Mouse (Mus musculus): Measurements from ENCODE around the gene Lrrc4b. TPM values are rescaled to one million over a fixed set of nuclear protein-coding genes. Genes with fewer than 3 reads are reported as not detected.

Gene Lrrc4b
- polyA plus RNA-seq, 1 experiment from 2014 or later: not detected

DNA sequence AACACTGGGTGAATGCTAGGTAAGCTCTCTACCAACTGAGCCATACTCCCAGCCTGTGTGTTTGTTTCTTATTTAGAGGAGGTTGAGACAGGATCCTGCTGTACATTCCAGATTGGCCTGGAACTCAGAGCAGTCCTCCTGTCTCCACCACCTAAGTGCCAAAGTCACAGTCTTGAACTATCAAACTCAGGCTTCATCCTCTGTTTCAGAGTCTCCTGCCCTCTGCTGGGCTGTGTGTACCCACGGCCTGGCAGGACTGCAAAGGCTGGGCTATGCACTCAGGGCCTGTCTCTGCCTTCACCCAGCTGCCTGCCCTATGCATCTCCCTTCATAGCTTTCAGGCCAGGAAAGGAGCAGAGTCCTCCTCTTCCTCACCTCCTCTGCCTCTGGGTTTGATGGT, 7.4 kb downstream of the Lrrc4b start:
- DNase-seq (ENCODE audit: low spot score): no peak

DNA sequence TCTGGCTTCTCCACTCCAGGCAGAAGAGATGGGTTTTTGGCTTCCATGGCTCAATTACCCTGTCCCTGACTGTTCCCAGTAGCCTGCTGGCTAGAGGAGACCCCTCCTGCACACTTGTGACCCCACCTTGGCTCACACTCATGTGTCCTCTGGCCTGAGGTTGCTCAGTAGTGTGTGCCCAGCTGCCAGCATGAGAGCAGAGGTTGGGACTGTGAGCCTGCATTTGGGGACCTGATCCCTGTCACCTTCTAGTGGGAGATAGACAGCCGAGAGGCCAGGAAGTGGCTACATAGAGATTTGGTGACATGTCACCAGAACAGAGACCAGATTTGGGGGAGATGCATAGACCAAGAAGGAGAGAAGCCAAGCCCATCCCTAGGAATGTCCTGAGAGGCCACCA, 8.4 kb downstream of the Lrrc4b start:
- no peak for DNase-seq (ENCODE audit: low spot score)

DNA sequence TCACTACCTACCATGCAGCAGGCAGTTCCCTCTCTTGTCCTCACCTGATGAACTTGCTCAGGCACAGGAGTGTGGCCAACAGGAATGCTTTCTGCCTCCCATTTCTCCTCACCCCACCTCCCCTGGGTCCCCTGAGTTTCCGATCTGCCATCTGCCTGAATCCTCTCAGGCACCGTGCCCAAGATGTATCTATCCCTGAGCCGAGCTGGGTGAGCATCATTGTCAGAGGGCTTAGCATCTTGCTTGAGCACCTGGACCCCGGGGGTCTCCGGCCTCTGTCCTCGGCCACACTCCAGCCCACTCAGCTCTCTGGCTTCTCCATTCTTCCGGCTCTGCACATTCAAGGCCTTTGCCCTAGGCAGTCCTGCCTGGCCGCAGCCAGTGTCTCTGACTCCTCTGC, 9.1 kb downstream of the Lrrc4b start:
- DNase-seq (ENCODE audit: low spot score): no peak

DNA sequence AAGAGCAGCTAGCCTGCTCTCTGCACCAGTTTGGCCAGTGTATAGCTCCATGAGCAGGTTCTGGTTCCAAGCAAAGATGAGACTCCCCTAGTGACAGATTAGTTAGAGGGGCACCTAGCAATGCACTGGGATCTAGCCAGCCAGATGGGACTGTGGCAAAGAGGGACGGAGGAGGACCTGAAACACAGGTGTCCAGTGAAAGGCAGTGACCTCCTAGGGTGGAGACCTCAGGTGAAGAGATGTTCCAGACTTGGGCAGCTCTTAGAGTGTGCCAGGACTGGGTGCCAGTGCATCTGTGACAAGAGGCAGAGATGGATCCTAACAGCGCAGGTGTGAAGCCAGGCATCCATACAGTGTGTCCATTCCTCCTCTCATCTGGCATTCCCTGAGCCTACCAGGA, 10.9 kb downstream of the Lrrc4b start:
- no peak for DNase-seq (ENCODE audit: low spot score)

DNA sequence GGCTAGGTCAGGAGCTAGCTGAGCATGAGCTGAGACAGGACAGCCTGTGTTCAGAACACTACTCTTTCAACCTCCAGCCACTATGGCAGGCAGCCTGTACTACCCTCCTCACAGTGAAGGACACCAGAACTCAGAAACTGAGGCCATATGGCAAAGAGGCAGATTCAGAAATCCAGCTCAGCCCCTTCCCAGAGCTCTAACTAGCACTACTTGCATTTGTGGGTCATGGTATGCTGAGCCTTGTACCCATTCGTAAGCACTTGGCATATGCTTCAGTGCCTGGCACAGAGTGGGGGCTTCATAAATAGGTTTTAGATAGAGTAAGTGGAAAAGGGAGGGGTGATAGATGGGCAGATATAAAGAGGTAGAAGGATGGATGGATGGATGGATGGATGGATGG, 11.7 kb downstream of the Lrrc4b start:
- DNase-seq (ENCODE audit: low spot score): no peak

DNA sequence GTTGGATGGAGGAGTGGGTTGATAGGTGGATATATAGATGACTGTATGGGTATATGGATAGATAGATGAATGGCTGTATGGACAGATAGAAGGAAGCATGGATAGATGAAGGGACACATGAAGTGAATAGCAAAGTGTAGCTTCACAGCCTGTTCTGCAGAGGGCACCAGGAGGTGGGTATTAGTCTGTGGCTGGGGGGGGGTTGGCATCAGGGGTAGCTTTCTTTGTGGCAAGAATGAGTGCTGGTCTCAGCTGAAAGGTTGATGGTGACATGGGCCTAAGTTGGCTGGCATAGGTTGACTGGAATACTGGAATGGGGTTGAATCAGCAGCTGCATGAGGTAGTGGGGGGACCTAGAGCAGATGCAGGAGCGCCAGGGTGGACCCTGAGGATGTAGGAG, 12.4 kb downstream of the Lrrc4b start:
- no peak for DNase-seq (ENCODE audit: low spot score)

DNA sequence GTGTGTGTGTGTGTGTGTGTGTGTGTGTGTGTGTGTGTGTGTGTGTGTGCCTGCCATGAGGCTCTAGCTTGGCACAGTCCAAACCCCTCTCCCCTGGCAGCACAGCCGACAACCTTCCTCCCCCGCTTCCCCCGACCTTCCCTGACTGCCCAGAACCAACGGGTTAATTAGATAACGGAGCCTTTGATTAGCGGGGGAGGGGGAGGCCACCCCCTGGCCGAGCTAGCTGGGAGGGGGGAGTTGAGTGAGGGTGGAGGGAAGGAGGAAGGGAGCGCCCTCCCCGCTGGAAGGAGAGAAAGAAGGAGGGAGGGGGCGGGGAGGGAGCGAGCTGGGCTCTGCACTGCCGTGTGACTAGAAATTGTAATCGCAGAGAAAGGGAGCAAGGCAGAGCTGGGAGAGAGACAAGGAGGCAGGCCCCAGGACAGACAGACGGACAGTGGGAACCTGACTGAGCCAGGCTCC, 12.9 kb downstream of the Lrrc4b start:
- DNase-seq (ENCODE audit: low spot score): no peak

DNA sequence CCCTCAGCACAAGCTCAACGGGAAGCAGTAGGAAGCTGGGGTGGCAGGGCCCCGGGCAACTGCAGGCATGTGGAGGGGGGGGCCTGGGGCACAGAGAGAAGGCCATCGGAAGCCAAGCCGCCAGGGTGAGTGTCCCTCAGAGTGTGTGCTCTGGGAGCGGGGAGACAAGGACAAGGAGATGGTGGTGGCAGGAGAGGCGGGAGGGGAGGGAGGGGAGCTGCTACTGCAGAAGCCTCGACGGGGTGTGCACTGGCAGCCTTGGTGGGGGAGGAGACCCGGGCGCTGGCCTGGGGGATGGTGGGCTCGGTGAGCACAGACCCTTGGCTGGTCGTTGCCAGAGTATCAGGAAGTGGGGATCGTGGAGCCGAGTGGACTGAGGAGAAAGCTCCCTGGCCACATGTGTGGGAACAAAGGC, 13.6 kb downstream of the Lrrc4b start:
- DNase-seq (ENCODE audit: low spot score): no peak

DNA sequence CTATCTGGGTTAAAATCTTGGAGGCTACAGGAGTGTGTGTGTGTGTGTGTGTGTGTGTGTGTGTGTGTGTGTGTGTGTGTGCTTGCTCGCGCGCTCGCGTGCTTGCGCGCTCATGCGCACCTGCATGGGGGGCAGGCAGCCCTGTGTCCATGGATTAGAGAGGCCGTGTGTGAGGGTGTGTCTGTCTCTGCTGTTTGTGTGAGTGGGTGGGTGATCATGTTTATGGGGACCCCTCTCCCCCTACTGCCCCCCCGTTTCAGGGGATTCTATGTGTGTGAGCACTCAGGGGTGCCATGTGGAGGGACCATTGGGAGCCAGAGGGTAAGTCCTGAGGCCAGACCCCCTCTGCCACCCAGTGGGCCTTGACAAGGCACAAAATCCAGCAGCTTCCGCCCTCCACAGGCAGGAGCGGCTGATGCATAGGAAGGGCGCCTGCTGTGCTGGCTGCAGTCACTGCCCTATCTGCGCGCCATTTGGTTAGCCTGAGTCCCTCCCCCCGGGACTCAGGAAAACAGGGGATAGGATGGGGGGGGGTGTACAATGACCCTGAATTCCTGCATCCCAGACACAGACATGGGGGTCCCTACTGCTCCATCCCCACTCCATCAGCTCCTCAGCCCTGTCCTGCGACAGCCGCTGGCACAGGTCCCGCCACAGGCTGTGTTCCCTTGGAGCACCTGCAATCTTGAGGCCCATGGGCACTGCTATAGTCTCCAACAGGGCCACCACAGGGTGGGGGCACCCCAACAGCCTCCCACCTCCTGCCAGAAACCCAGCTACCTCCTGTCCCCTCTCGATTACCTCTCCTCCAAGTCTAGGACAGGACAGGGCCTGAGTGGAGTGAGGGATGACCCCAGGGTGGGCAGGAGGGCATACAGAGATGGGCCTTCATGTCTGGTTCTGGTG, 14.7 kb downstream of the Lrrc4b start:
- no peak for DNase-seq (ENCODE audit: low spot score)

DNA sequence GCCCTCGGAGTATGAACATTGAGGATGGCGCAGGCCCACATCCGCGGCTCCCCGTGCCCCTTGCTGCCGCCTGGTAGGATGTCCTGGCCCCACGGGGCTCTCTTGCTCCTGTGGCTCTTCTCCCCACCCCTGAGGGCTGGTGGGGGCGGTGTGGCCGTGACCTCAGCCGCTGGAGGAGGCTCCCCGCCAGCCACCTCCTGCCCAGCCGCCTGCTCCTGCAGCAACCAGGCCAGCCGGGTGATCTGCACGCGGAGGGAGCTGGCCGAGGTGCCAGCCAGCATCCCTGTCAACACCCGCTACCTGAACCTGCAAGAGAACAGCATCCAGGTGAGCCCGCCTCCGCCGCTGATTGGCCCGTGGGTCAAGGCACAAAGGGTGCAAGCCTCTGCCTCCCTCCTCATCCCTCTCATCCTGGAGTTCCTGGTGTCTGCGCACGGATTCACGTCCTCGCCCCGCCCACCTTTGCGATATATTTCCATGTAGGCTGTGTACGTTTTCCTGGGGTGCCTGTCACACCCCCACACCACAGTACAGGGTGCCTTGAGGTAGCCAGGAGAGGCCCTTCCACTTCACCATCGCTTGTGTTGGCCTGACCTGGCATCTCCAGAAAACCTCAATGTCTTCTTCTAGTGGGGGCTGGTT, 16.2 kb downstream of the Lrrc4b start:
- DNase-seq (ENCODE audit: low spot score): no peak

DNA sequence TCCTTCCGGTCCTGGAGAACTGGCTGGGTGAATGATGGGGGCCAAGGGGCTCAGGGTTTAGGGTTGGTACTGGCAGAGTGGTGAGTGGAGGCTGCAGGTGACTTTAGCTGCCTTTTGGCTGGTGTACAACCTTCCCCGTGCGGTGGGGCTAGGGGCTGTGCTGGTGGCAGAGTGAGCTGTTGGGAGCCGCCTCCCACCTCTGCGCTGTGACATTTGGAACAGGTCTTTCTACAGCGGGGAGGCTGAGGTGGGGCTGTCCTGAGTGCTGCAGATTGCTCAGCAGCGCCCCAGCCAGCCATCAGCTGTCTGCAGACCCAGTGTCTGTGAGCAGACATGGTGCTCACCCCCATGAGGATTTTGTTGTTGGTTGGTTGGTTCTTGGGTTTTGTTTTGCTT, 16.7 kb downstream of the Lrrc4b start:
- DNase-seq (ENCODE audit: low spot score): no peak

DNA sequence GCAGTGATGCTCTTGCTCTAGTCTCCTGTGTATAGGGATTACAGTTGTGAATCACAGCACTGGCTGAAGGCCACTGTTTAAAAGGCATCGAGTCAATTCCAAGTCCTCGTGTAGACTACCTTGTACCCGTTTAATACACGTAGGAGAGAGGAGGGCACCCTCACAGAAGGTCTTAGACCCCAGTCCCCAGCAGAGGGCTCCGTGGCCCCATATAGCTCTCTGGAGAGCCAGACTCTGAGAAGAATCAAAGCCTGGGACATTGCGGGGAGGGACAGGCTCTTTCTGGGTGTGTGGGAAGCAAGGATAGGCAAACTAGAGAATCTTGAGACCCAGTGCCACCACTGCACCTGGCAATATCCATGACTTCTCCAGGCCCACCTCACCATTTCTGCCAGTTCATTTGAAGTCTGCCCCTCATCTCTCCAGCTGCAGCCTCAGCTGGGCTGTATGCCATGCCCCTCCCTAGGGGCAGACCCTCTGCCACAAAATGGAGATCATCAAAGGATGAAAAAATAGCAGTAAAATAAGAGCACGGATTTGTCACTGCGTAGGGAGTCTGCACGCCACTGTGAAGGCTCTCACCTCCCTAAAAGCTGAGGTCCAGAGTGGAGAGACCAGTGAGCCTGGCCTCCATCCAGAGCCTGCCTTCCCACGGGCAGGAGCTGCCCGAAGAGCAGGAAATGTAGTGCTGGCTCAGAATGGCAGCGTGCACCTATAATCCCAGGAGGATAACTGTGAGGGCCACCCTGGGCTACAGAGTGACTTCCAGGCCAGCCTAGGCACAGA, 17.4 kb downstream of the Lrrc4b start:
- no peak for DNase-seq (ENCODE audit: low spot score)

DNA sequence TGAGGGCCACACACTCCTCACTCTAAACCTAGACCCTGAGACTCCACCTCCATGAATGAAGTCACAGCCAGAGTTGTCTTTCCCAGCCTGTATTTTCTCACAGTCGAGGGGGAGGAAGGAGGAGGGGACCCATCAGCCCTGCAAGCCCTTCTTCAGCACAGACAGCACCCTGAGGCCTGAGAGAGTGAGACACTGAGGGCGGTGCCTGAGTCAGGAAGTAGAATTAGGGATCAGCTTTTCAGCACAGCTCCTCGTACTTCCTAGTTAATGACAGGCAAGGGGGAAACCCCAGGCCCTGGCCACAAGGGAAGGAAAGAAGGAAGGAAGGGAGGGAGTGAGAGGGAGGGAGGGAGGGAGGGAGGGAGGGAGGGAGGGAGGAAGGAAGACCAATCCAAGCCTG, 24.4 kb downstream of the Lrrc4b start:
- DNase-seq (ENCODE audit: low spot score): no peak

DNA sequence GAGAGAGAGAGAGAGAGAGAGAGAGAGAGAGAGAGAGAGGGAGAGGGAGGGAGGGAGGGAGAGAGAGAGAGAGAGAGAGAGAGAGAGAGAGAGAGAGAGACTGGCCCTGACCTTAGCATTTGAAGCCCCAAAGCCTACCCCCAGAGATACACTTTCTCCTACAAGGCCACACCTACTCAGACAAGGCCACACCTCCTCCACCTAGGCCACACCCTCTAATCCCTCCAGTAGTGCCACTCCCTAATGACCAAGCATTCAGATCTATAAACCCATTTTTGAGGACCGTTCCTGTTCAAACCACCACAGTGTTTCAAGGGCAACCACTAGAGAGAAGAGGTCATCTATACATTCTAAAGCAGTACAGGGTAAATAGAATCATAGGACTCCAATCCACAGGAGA, 27.5 kb downstream of the Lrrc4b start:
- DNase-seq (ENCODE audit: low spot score): no peak

DNA sequence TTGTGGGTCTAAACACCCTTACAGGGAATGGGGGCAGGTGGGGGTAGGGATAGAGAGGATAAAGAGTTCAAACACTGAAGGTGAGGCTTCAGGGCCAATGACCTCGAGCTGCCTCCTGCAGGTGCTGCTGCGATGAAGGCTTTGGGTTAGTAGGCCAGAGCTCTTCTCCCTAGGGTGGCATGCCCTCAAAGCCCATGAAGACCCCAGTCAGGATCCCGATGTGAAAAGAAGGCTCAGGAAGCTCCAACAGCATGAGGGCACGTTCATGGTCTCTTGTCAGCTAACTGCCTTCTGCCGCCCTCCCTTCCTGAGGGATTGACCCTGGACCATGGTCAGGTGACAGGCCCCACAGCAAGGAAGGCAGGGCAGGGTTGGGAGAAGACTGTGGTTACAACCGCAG, 31.2 kb downstream of the Lrrc4b start:
- DNase-seq (ENCODE audit: low spot score): no peak

DNA sequence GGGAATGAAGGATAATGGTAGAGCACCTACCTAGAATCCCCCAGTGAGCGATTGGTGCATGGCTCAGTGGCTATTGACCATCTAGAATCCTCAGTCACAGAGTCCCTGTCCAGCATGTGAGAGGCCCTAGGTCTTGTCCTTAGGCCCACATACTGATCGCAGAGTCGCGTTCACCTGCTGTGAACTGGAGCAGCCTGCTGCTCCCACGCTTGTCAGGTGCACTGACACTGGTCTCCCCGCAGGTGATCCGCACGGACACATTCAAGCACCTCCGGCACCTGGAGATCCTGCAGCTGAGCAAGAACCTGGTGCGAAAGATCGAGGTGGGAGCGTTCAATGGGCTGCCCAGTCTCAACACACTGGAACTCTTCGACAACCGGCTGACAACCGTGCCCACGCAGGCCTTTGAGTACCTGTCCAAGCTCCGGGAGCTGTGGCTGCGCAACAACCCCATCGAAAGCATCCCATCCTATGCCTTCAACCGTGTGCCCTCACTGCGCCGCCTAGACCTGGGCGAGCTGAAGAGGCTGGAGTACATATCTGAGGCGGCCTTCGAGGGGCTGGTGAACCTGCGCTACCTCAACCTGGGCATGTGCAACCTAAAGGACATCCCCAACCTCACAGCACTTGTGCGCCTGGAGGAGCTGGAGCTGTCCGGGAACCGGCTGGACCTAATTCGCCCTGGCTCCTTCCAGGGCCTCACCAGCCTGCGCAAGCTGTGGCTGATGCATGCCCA, 32.1 kb downstream of the Lrrc4b start:
- DNase-seq (ENCODE audit: low spot score): no peak

DNA sequence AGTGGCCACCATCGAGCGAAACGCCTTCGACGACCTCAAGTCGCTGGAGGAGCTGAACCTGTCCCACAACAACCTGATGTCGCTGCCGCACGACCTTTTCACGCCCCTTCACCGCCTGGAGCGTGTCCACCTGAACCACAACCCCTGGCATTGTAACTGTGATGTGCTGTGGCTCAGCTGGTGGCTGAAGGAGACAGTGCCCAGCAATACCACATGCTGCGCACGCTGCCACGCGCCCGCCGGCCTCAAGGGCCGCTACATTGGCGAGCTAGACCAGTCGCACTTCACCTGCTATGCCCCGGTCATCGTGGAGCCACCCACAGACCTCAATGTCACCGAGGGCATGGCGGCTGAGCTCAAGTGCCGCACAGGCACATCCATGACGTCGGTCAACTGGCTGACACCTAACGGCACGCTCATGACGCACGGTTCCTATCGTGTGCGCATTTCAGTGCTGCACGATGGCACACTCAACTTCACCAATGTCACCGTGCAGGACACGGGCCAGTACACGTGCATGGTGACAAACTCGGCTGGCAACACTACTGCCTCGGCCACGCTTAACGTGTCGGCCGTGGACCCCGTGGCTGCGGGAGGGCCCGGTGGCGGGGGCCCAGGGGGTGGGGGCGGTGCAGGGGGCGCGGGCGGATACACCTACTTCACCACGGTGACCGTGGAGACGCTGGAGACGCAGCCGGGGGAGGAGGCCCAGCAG, 32.8 kb downstream of the Lrrc4b start:
- DNase-seq (ENCODE audit: low spot score): no peak

DNA sequence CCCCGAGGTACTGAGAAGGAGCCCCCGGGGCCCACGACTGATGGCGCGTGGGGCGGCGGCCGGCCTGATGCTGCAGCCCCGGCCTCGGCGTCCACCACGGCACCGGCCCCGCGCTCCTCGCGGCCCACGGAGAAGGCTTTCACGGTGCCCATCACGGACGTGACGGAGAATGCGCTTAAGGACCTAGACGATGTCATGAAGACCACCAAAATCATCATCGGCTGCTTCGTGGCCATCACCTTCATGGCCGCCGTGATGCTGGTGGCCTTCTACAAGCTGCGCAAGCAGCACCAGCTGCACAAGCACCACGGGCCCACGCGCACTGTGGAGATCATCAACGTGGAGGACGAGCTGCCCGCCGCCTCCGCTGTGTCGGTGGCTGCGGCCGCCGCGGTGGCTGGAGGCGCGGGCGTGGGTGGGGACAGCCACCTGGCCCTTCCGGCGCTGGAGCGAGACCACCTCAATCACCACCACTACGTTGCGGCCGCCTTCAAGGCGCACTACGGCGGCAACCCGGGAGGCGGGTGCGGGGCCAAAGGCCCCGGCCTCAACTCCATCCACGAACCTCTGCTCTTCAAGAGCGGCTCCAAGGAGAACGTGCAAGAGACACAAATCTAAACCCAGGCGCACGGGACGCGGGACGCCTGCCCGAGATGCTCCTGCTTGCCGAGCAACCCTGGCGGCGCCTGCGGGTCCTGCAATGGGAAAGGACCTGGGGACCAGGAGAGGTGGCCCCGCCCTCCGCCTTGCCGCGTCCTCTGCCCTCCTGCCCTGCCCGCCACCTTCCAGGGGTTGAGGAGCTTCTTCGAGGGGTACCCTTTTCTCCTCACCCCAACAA, 33.6 kb downstream of the Lrrc4b start:
- DNase-seq (ENCODE audit: low spot score): peak; percentile 20

DNA sequence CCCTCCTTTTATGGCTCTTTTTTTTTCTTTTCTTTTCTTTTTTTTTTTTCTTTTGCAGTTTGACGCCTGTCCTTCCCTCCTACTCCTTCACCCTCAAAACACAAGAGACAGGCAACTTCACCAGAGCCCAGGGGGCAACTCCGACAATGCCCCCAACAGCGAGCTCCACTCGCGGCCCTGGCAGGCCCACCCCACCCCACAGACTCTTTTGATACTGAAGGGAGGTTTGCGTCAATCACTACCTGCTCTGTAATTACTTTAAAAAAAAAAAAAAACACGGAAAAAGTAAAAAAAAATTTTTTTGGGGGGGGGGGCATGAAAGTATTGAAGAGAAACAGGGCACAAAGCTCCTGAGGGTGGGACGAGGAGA, 34.2 kb downstream of the Lrrc4b start:
- DNase-seq (ENCODE audit: low spot score): no peak
